Mouse (Mus musculus): ENCODE results near the gene Bcl7a. TPM values are rescaled to one million over a fixed set of nuclear protein-coding genes. Genes with fewer than 3 reads are reported as not detected.

Gene Bcl7a
- total and polyA plus RNA-seq, 3 experiments = 14.8 to 49.4 (median 41.0) TPM

GRCm38 (mm10) chr5:123416566-123417518 lies 73.2 kb downstream of the Bcl7a start:
- Histone ChIP-seq H3K4me1 (ENCODE audit: insufficient read depth, low read depth, low read length) (peaks cover 7% of the 10 kb centered on the region), H3K9me3 (replicated peaks) (no peaks in the 10 kb centered on the region), H3K36me3 (replicated peaks) (peaks cover 42% of the 10 kb centered on the region), H3K27me3 (ENCODE audit: insufficient read depth, low read length) (no peaks in the 10 kb centered on the region), H3K4me3 (ENCODE audit: low read depth, low read length) (no peak overlapping the region)
- ATAC-seq (ENCODE audit: extremely low read depth, insufficient number of reproducible peaks, low FRiP score, poor library complexity, severe bottlenecking) = no peak
- DNase-seq (ENCODE audit: low spot score) = no peak
- TF ChIP-seq GATA1 (IDR thresholded peaks at IDR 0.05; ENCODE audit: borderline replicate concordance, low read length) = no peak

- Histone ChIP-seq H3K9me3 (replicated peaks) (peaks cover 8% of the 10 kb centered on the region; the same call in 1 of the 2 replicates), H3K4me3 (ENCODE audit: low read depth, low read length) (no peak overlapping the region), H3K36me3 (replicated peaks) (peaks cover 35% of the 10 kb centered on the region), H3K27me3 (ENCODE audit: insufficient read depth, low read length) (no peaks in the 10 kb centered on the region), H3K4me1 (ENCODE audit: insufficient read depth, low read depth, low read length) (peaks cover 3% of the 10 kb centered on the region; the same call in 1 of the 2 replicates)
- no peak for ATAC-seq (ENCODE audit: extremely low read depth, insufficient number of reproducible peaks, low FRiP score, poor library complexity, severe bottlenecking)
- TF ChIP-seq POLR2AphosphoS5 (IDR thresholded peaks at IDR 0.05; ENCODE audit: insufficient replicate concordance, low read depth, low read length) (no peak), GATA1 (IDR thresholded peaks at IDR 0.05; ENCODE audit: borderline replicate concordance, low read length) (no peak), CTCF (IDR thresholded peaks at IDR 0.05; ENCODE audit: low read depth, low read length) (no peak), TAL1 (conservative IDR thresholded peaks at IDR 0.05; ENCODE audit: low read depth, low read length) (no peak), GATA2 (IDR thresholded peaks at IDR 0.05; ENCODE audit: borderline replicate concordance, low read depth, low read length) (no peak)
- DNase-seq (ENCODE audit: low spot score) = no peak
Measured at GRCm38 (mm10) chr5:123423885-123424284, 80.3 kb downstream of the Bcl7a start.

Other genes starting within 250 kb of the Bcl7a start
- not detected in 2 replicates for gene Rhof, start 211.1 kb upstream of the Bcl7a start, total RNA-seq (2014; fragmentation: Nextera tagmentation)
- 0.52 and 1.7 TPM in 2 replicates for gene Rhof, start 211.1 kb upstream of the Bcl7a start, total RNA-seq (2017)
- gene Rhof, start 211.1 kb upstream of the Bcl7a start, polyA plus RNA-seq (2012) = 0.26 and 0.59 TPM in 2 replicates
- gene Setd1b, start 201.6 kb upstream of the Bcl7a start, total RNA-seq (2014; fragmentation: Nextera tagmentation) = 76.5 and 76.7 TPM in 2 replicates
- 2.1 and 2.3 TPM in 2 replicates for gene Setd1b, start 201.6 kb upstream of the Bcl7a start, total RNA-seq (2017)
- 89.4 and 90.6 TPM in 2 replicates for gene Setd1b, start 201.6 kb upstream of the Bcl7a start, polyA plus RNA-seq (2012)
- gene Psmd9, start 174.4 kb upstream of the Bcl7a start, total RNA-seq (2014; fragmentation: Nextera tagmentation) = 11.6 and 24.2 TPM in 2 replicates
- gene Psmd9, start 174.4 kb upstream of the Bcl7a start, total RNA-seq (2017) = 22.8 and 25.4 TPM in 2 replicates
- gene Psmd9, start 174.4 kb upstream of the Bcl7a start, polyA plus RNA-seq (2012) = 50.1 and 65.2 TPM in 2 replicates
- gene Hpd, start 161.1 kb upstream of the Bcl7a start, total RNA-seq (2014; fragmentation: Nextera tagmentation) = not detected in 2 replicates
- not detected in 2 replicates for gene Hpd, start 161.1 kb upstream of the Bcl7a start, total RNA-seq (2017)
- not detected in 2 replicates for gene Hpd, start 161.1 kb upstream of the Bcl7a start, polyA plus RNA-seq (2012)
- gene Wdr66, start 91.7 kb upstream of the Bcl7a start, total RNA-seq (2014; fragmentation: Nextera tagmentation) = not detected in 2 replicates
- gene Wdr66, start 91.7 kb upstream of the Bcl7a start, total RNA-seq (2017) = 0.12 and 0.44 TPM in 2 replicates
- gene Wdr66, start 91.7 kb upstream of the Bcl7a start, polyA plus RNA-seq (2012) = not detected in 2 replicates
- 42.8 and 42.9 TPM in 2 replicates for gene Mlxip, start 51.0 kb downstream of the Bcl7a start, total RNA-seq (2014; fragmentation: Nextera tagmentation)
- 3.9 TPM in 2 replicates for gene Mlxip, start 51.0 kb downstream of the Bcl7a start, total RNA-seq (2017)
- gene Mlxip, start 51.0 kb downstream of the Bcl7a start, polyA plus RNA-seq (2012) = 13.2 and 15.8 TPM in 2 replicates
- not detected in 2 replicates for gene Lrrc43, start 145.5 kb downstream of the Bcl7a start, total RNA-seq (2014; fragmentation: Nextera tagmentation)
- gene Lrrc43, start 145.5 kb downstream of the Bcl7a start, total RNA-seq (2017) = not detected in 2 replicates
- gene Lrrc43, start 145.5 kb downstream of the Bcl7a start, polyA plus RNA-seq (2012) = not detected in 2 replicates
- gene Il31, start 145.7 kb downstream of the Bcl7a start, total RNA-seq (2014; fragmentation: Nextera tagmentation) = not detected in 2 replicates
- gene Il31, start 145.7 kb downstream of the Bcl7a start, total RNA-seq (2017) = not detected in 2 replicates
- gene Il31, start 145.7 kb downstream of the Bcl7a start, polyA plus RNA-seq (2012) = not detected in 2 replicates
- not detected in 2 replicates for gene B3gnt4, start 166.6 kb downstream of the Bcl7a start, total RNA-seq (2014; fragmentation: Nextera tagmentation)
- gene B3gnt4, start 166.6 kb downstream of the Bcl7a start, total RNA-seq (2017) = 0.11 and 0.29 TPM in 2 replicates
- not detected in 2 replicates for gene B3gnt4, start 166.6 kb downstream of the Bcl7a start, polyA plus RNA-seq (2012)
- 26.0 and 29.6 TPM in 2 replicates for gene Diablo, start 180.3 kb downstream of the Bcl7a start, total RNA-seq (2014; fragmentation: Nextera tagmentation)
- 47.6 and 51.3 TPM in 2 replicates for gene Diablo, start 180.3 kb downstream of the Bcl7a start, total RNA-seq (2017)
- 4.0 and 6.3 TPM in 2 replicates for gene Diablo, start 180.3 kb downstream of the Bcl7a start, polyA plus RNA-seq (2012)
- not detected in 2 replicates for gene Gm49027, start 181.7 kb downstream of the Bcl7a start, total RNA-seq (2014; fragmentation: Nextera tagmentation)
- gene Gm49027, start 181.7 kb downstream of the Bcl7a start, total RNA-seq (2017) = 0.17 and 0.71 TPM in 2 replicates
- gene Gm49027, start 181.7 kb downstream of the Bcl7a start, polyA plus RNA-seq (2012) = 0.20 and 0.50 TPM in 2 replicates
- gene Vps33a, start 229.2 kb downstream of the Bcl7a start, total RNA-seq (2014; fragmentation: Nextera tagmentation) = 28.1 and 31.4 TPM in 2 replicates
- 36.3 and 37.9 TPM in 2 replicates for gene Vps33a, start 229.2 kb downstream of the Bcl7a start, total RNA-seq (2017)
- 9.4 and 11.5 TPM in 2 replicates for gene Vps33a, start 229.2 kb downstream of the Bcl7a start, polyA plus RNA-seq (2012)